Mouse (Mus musculus): Measurements from ENCODE around the gene Hipk1.

DNA sequence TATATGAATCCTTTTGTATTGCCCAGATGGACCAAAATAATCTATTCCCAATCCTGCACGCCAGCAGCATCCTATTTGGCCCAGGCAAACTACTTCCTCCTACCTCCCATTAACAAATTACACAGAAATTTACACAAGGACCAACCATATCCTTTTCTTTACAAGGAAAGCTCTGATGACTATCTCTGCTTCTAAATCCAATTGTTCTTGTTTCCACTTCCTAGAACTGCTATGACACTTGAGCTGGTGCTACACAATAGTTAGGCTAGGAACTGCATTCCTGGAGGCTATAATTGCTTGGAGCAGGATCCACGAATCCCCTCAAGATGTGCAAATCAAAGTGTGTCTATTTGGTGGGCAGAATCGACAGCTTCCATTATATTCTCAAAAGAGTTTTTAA lies 24.6 kb downstream of the Hipk1 start:
- no peak for TF ChIP-seq MAFK (IDR thresholded peaks at IDR 0.05; ENCODE audit: insufficient read depth, low read depth, low read length)
- TF ChIP-seq HCFC1 (IDR thresholded peaks at IDR 0.05; ENCODE audit: borderline replicate concordance, insufficient read depth, low read length) = no peak
- no peak for TF ChIP-seq ZC3H11A (IDR thresholded peaks at IDR 0.05; ENCODE audit: borderline replicate concordance, low read depth, low read length)

Measured in ES-E14 (cell line).